Mouse (Mus musculus) kidney, adult 8-10 months (tissue): ENCODE results near the gene Trim56.
A peak's percentile ranks its signal among the peaks of the same experiment; 100 is the strongest.
"Not testable (repeated sequence)": the region's sequence is repeated elsewhere in the genome, so short reads cannot be mapped to it uniquely, and the experiment has no call there.

Source experiments
- DNase-seq, 2 experiments: peaks; one replicate each; pipeline ENCODE4 v3.0.0; 2022

Trim56 gene

GRCm38 (mm10) chr5:137115866-137116847 is at the start of gene Trim56:
Trim56 (minus strand) TSS chr5:137116209.
- DNase-seq = peak; percentile 80 to 84

- no peak for DNase-seq
Observed at GRCm38 (mm10) chr5:137161853-137162252, 45.8 kb upstream of the Trim56 start.

- peak; percentile 24 to 58 for DNase-seq
Observed at GRCm38 (mm10) chr5:137159461-137159860, 43.5 kb upstream of the Trim56 start.

GRCm38 (mm10) chr5:137153289-137153688 is 37.3 kb upstream of the Trim56 start:
- DNase-seq = no peak

- no peak for DNase-seq
Observed at GRCm38 (mm10) chr5:137152623-137153022, 36.6 kb upstream of the Trim56 start.

- DNase-seq = not testable (repeated sequence)
Observed at GRCm38 (mm10) chr5:137149272-137149882, 33.4 kb upstream of the Trim56 start, which contains the start of gene Muc3. Muc3 (minus strand) TSS chr5:137149322.

GRCm38 (mm10) chr5:137140836-137141235 is 24.8 kb upstream of the Trim56 start:
- DNase-seq = no peak

- no peak for DNase-seq
Observed at GRCm38 (mm10) chr5:137138977-137139376, 23.0 kb upstream of the Trim56 start.

- peak in 1 of 2 experiments; percentile 30 for DNase-seq
Observed at GRCm38 (mm10) chr5:137134959-137135358, 18.9 kb upstream of the Trim56 start.

- peak in 1 of 2 experiments; percentile 35 for DNase-seq
Observed at GRCm38 (mm10) chr5:137131490-137131889, 15.5 kb upstream of the Trim56 start.

GRCm38 (mm10) chr5:137129281-137129680 is 13.3 kb upstream of the Trim56 start:
- peak; percentile 47 to 68 for DNase-seq

- DNase-seq = no peak
Observed at GRCm38 (mm10) chr5:137123516-137123915, 7.5 kb upstream of the Trim56 start.

- peak; percentile 63 to 81 for DNase-seq
Observed at GRCm38 (mm10) chr5:137122686-137123193, 6.7 kb upstream of the Trim56 start.

- no peak for DNase-seq
Observed at GRCm38 (mm10) chr5:137121280-137121679, 5.3 kb upstream of the Trim56 start.

GRCm38 (mm10) chr5:137118878-137119277 is 2.9 kb upstream of the Trim56 start:
- no peak for DNase-seq

- DNase-seq = not testable (repeated sequence)
Observed at GRCm38 (mm10) chr5:137117994-137118393, 2.0 kb upstream of the Trim56 start.

- no peak for DNase-seq
Observed at GRCm38 (mm10) chr5:137116987-137117386, 978 bp upstream of the Trim56 start.

GRCm38 (mm10) chr5:137114891-137115561 is 983 bp downstream of the Trim56 start:
- DNase-seq = no peak

GRCm38 (mm10) chr5:137111542-137112408 is 4.2 kb downstream of the Trim56 start:
- no peak for DNase-seq

GRCm38 (mm10) chr5:137110863-137111262 is 5.1 kb downstream of the Trim56 start:
- DNase-seq = no peak

GRCm38 (mm10) chr5:137109941-137110593 is 5.9 kb downstream of the Trim56 start:
- DNase-seq = peak in 1 of 2 experiments; percentile 39
